Mouse (Mus musculus) liver, embryonic 14.5 days (tissue): ENCODE measurements at regions not wholly inside any gene's neighbourhood (a gene's known extent, or its start where the extent isn't known, plus 50 kb on each side); places are given as distances from the start of the nearest gene placed in this dataset.

Experiments
- ATAC-seq: fragments of 200-750 bp; cut with Nextera tagmentation; 2 replicates; pipeline ENCODE4 v1.8.0; 2017; ENCODE audit warnings: moderate number of reproducible peaks, mild to moderate bottlenecking, moderate library complexity; ENCODE audit not compliant: insufficient read depth
- DNase-seq, 3 experiments: peaks; one replicate each; pipeline ENCODE4 v3.0.0-alpha.2; 2012 to 2013; ENCODE audit warnings: low read depth in 3 of 3, low spot score in 3 of 3
- H3K27ac ChIP-seq: fragments of 300-500 bp; sonication (generic); 2 replicates; pipeline ENCODE4 v1.5.1; 2014; ENCODE audit warnings: moderate library complexity, mild to moderate bottlenecking, control low read depth, inconsistent platforms
- H3K27me3 ChIP-seq: fragments of 300-500 bp; sonication (generic); 2 replicates; pipeline ENCODE4 v1.6.1; 2014; ENCODE audit warnings: mild to moderate bottlenecking, low read length, moderate library complexity; ENCODE audit not compliant: control insufficient read depth, insufficient read depth
- H3K36me3 ChIP-seq: fragments of 300-500 bp; sonication (generic); replicated peaks from 2 replicates; pipeline ENCODE4 v1.6.1; 2014; ENCODE audit warnings: low read depth; ENCODE audit not compliant: control insufficient read depth, insufficient read depth
- H3K4me1 ChIP-seq, 2 experiments: fragments of 200-500 bp in 1 of 2; fragments of 300-500 bp in 1 of 2; sonication (generic) in 1 of 2; replicated peaks; 2 replicates each; pipeline ENCODE4 v1.6.1; 2012 to 2014; ENCODE audit warnings: antibody characterized with exemption in 1 of 2, inconsistent platforms in 1 of 2, low read length in 1 of 2; ENCODE audit not compliant: control insufficient read depth in 2 of 2, insufficient read depth in 2 of 2
- H3K4me2 ChIP-seq: fragments of 300-500 bp; sonication (generic); 2 replicates; pipeline ENCODE4 v1.6.1; 2014; ENCODE audit warnings: low read depth, mild to moderate bottlenecking, control low read depth, moderate library complexity
- H3K4me3 ChIP-seq, 2 experiments: fragments of 200-500 bp in 1 of 2; fragments of 300-500 bp in 1 of 2; sonication (generic) in 1 of 2; 2 replicates each; pipeline ENCODE4 v1.5.1; 2012 to 2014; ENCODE audit warnings: low read depth in 2 of 2, low read length in 2 of 2, mild to moderate bottlenecking in 2 of 2, control low read depth in 1 of 2, inconsistent platforms in 1 of 2, moderate library complexity in 1 of 2; ENCODE audit not compliant: insufficient read depth in 1 of 2
- H3K9ac ChIP-seq: fragments of 300-500 bp; sonication (generic); replicated peaks from 2 replicates; pipeline ENCODE4 v1.6.1; 2014; ENCODE audit warnings: mild to moderate bottlenecking, control low read depth, moderate library complexity
- H3K9me3 ChIP-seq: fragments of 300-500 bp; sonication (generic); 2 replicates; pipeline ENCODE4 v1.6.1; 2016; ENCODE audit warnings: low read length, mixed read lengths; ENCODE audit not compliant: control insufficient read depth
- CTCF ChIP-seq: IDR thresholded peaks from 2 replicates; pipeline ENCODE4 v1.5.1; 2016; ENCODE audit warnings: antibody characterized with exemption, low read depth, control low read depth
- EP300 ChIP-seq: IDR thresholded peaks from 2 replicates; pipeline ENCODE4 v1.6.1; 2016; ENCODE audit warnings: antibody characterized with exemption, low read depth
- WGBS: fragments of 180-500 bp; shearing (Covaris S2); extraction: QIAGEN DNeasy Blood & Tissue Kit; methylation state at CpG from one replicate; pipeline ENCODE4 v1.1.7; 2014; ENCODE audit not compliant: insufficient replicate concordance; 5-methylcytosine and 5-hydroxymethylcytosine counted together

- H3K36me3 ChIP-seq = no peaks in the 10 kb centered on the region
- DNase-seq (no peak), ATAC-seq (no peak)
- H3K27me3 ChIP-seq = no peaks in the 10 kb centered on the region
- H3K9ac ChIP-seq = no peak overlapping the region
- no peaks in the 10 kb centered on the region for H3K9me3 ChIP-seq
- no peaks in the 10 kb centered on the region for H3K4me1 ChIP-seq
- TF ChIP-seq EP300 = no peak
- TF ChIP-seq CTCF = no peak
- 0% methylated on average over 1 of the region's 1 CpGs for WGBS
- H3K4me2 ChIP-seq = no peak overlapping the region
- H3K27ac ChIP-seq = no peak overlapping the region
- H3K4me3 ChIP-seq = no peak overlapping the region
Observed at GRCm38 (mm10) chr1:194056544-194056943, 561.5 kb upstream of the Plxna2 start.

- no peak overlapping the region for H3K27ac ChIP-seq
- H3K9ac ChIP-seq = no peak overlapping the region
- TF ChIP-seq CTCF (no peak), EP300 (no peak)
- no peak overlapping the region for H3K4me2 ChIP-seq
- no peak for DNase-seq
- no peaks in the 10 kb centered on the region for H3K27me3 ChIP-seq
- no peaks in the 10 kb centered on the region for H3K4me1 ChIP-seq
- no peak for ATAC-seq
- no peaks in the 10 kb centered on the region for H3K9me3 ChIP-seq
- H3K4me3 ChIP-seq = no peak overlapping the region
- H3K36me3 ChIP-seq = no peaks in the 10 kb centered on the region
- 33% methylated on average over 4 of the region's 4 CpGs for WGBS
Observed at GRCm38 (mm10) chr1:194049746-194050351, 568.2 kb upstream of the Plxna2 start.

GRCm38 (mm10) chr1:194041393-194042352, 576.3 kb upstream of the Plxna2 start:
- Histone ChIP-seq H3K4me2 (no peak overlapping the region), H3K4me1 (no peaks in the 10 kb centered on the region), H3K27ac (no peak overlapping the region), H3K36me3 (no peaks in the 10 kb centered on the region), H3K4me3 (no peak overlapping the region), H3K9ac (no peak overlapping the region), H3K27me3 (no peaks in the 10 kb centered on the region), H3K9me3 (no peaks in the 10 kb centered on the region)
- DNase-seq (no peak), ATAC-seq (no peak)
- TF ChIP-seq CTCF (no peak), EP300 (no peak)
- 42% methylated on average over 8 of the region's 8 CpGs for WGBS

GRCm38 (mm10) chr1:194038711-194039110, 579.3 kb upstream of the Plxna2 start:
- Histone ChIP-seq H3K36me3 (no peaks in the 10 kb centered on the region), H3K9ac (no peak overlapping the region), H3K27ac (no peak overlapping the region), H3K27me3 (no peaks in the 10 kb centered on the region), H3K9me3 (no peaks in the 10 kb centered on the region), H3K4me3 (no peak overlapping the region), H3K4me2 (no peak overlapping the region), H3K4me1 (no peaks in the 10 kb centered on the region)
- ATAC-seq (no peak), DNase-seq (no peak)
- no peak for TF ChIP-seq CTCF
- no peak for TF ChIP-seq EP300

GRCm38 (mm10) chr1:194034199-194034883, 583.7 kb upstream of the Plxna2 start:
- 52% methylated on average over 5 of the region's 5 CpGs for WGBS
- no peak for ATAC-seq
- no peak overlapping the region for H3K27ac ChIP-seq

More at GRCm38 (mm10) chr1:194034199-194034883, 583.7 kb upstream of the Plxna2 start:
- no peak overlapping the region for H3K9ac ChIP-seq
- H3K4me3 ChIP-seq = no peak overlapping the region
- no peak for TF ChIP-seq CTCF
- no peak for TF ChIP-seq EP300
- H3K4me1 ChIP-seq = no peaks in the 10 kb centered on the region
- no peaks in the 10 kb centered on the region for H3K9me3 ChIP-seq
- H3K4me2 ChIP-seq = no peak overlapping the region
- no peaks in the 10 kb centered on the region for H3K36me3 ChIP-seq
- H3K27me3 ChIP-seq = no peaks in the 10 kb centered on the region
- DNase-seq = no peak
